Mouse (Mus musculus): ENCODE data around the gene Olfr1177-ps. TPM values are rescaled to one million over a fixed set of nuclear protein-coding genes. Genes with fewer than 3 reads are reported as not detected.

Gene Olfr1177-ps
- total RNA-seq (2023) = not detected

DNA sequence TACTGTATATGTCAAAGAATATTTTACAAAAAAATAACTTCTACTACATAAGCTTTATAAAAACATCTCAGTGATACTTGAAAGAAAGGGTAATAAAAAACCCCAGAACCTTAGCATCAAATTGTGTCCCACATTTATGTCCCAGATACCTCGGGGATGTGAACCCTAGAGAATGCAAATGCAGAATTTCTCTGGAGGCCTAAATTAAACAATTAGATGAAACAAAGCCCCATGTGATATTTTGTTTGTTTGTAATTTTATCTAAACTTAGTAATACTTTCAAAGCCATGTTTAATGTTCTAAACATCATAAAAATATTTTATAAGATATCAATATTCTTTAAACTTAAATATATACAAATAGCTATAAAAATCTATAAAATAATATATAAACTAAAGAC is at the start of gene Olfr1177-ps:
Gene Olfr1177-ps, minus strand, starts transcription at position 101 of the 400 bp plus-strand sequence.

DNA sequence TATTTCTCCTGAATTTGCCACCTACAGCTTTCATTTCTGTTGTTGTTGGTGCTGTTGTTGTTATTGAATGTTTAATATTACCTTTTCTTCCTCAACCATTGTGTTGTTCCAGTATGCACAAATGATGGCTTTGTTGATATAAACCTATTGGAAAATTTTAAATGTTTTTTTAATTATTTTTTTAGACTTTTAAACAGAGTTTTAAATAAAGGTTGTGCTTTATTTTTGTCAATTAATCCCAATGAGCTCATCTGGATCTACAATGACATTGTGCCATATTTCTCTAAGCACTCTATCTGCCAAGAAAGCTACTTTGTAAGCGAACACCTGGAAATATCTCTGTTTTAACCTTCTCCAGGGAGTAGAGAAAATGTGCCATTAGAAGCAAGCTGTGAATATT is 40.5 kb upstream of the Olfr1177-ps start, which contains the start of gene Olfr1178:
Gene Olfr1178, plus strand, starts transcription at position 301 of the 400 bp plus-strand sequence.

DNA sequence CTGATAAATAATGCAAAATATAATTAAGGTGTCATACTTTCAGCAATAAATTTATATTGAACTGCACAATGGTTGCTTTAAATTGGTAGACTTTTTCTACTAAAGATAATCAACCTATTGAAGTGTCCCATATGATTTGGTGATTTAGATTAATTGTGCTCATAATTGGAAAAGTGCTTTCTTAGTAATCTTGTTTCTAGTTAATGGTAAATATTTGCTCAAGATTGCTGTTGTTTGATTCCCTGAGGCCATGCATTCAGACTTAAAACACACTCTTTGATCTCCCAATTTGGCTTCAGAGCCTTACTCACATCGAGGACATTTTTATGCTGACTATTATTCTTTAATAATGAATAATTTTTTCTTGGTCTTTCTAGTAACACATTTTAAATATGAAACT is 9.9 kb downstream of the Olfr1177-ps start, which contains the start of gene Olfr1176:
Gene Olfr1176, plus strand, starts transcription at position 301 of the 400 bp plus-strand sequence.

DNA sequence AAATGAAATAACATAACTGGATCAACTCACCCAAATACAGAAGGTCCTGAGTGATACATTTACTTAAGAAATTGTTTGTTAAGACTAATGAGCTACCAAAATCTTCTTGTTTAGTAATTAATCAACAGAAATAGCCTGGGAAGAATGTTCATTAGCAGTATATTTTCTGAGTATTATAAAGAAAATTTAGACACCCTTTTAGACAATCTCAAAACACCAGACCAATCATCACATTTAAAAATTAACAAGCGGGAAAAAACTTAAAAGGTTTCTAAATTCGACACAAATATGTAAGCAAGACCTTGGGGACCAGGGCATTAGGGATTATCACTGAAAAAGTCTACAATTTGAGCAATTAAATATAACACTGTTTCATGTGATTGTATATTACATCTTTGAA is 19.2 kb downstream of the Olfr1177-ps start, which contains the start of gene Olfr1175-ps:
Gene Olfr1175-ps, minus strand, starts transcription at position 101 of the 400 bp plus-strand sequence.

DNA sequence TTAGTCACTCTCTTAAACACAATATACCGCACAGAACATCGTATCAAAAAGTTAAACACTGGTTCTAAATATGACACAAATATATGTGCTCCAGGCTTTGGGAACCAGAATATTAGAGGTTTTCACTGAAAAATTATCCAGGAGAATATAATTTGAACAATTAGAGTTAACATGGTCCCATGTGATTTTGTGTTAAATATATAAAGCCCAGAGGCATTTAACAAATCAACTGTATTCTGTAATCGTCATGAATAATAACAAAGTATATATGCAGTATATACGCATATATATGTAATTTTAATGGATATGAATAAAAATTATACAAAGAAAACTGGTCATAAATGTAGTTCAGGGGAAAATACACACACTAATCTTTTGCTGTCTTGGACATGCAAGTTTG is 31.3 kb downstream of the Olfr1177-ps start, which contains the start of gene Olfr1174-ps:
Gene Olfr1174-ps, minus strand, starts transcription at position 101 of the 400 bp plus-strand sequence.

Other genes starting within 250 kb of the Olfr1177-ps start
- not detected for gene Olfr1166, start 218.2 kb downstream of the Olfr1177-ps start, total RNA-seq (2023)
- gene Olfr1167, start 191.3 kb downstream of the Olfr1177-ps start, total RNA-seq (2023) = not detected
- not detected for gene Olfr1168, start 164.6 kb downstream of the Olfr1177-ps start, total RNA-seq (2023)
- not detected for gene Olfr1170, start 118.2 kb downstream of the Olfr1177-ps start, total RNA-seq (2023)
- not detected for gene Olfr1173, start 66.6 kb downstream of the Olfr1177-ps start, total RNA-seq (2023)
- gene Olfr1174-ps, start 31.4 kb downstream of the Olfr1177-ps start, total RNA-seq (2023) = not detected
- gene Olfr1175-ps, start 19.3 kb downstream of the Olfr1177-ps start, total RNA-seq (2023) = not detected
- not detected for gene Olfr1176, start 9.8 kb downstream of the Olfr1177-ps start, total RNA-seq (2023)
- not detected for gene Olfr1178, start 40.6 kb upstream of the Olfr1177-ps start, total RNA-seq (2023)
- not detected for gene Olfr1179, start 60.0 kb upstream of the Olfr1177-ps start, total RNA-seq (2023)
- gene Olfr1180, start 72.7 kb upstream of the Olfr1177-ps start, total RNA-seq (2023) = not detected
- not detected for gene Olfr1181, start 79.7 kb upstream of the Olfr1177-ps start, total RNA-seq (2023)
- gene Gm13757, start 102.6 kb upstream of the Olfr1177-ps start, total RNA-seq (2023) = not detected
- gene Olfr1183, start 108.4 kb upstream of the Olfr1177-ps start, total RNA-seq (2023) = not detected
- not detected for gene Olfr1184, start 137.1 kb upstream of the Olfr1177-ps start, total RNA-seq (2023)
- gene Olfr1185-ps1, start 146.8 kb upstream of the Olfr1177-ps start, total RNA-seq (2023) = not detected
- gene Olfr1186, start 172.1 kb upstream of the Olfr1177-ps start, total RNA-seq (2023) = not detected
- not detected for gene Olfr1188, start 210.4 kb upstream of the Olfr1177-ps start, total RNA-seq (2023)
- gene Olfr1189, start 240.0 kb upstream of the Olfr1177-ps start, total RNA-seq (2023) = not detected